Mouse (Mus musculus) bone marrow macrophage, adult 2 months (primary cell): Measurements from ENCODE around the gene Dvl2.

Source experiments
- CTCF ChIP-seq: IDR thresholded peaks from 2 replicates; pipeline ENCODE4 v1.5.1; 2012; ENCODE audit warnings: low read depth, mild to moderate bottlenecking, low read length, moderate library complexity
- POLR2A ChIP-seq: IDR thresholded peaks from 2 replicates; pipeline ENCODE4 v1.6.1; 2012; ENCODE audit warnings: mild to moderate bottlenecking, low read depth, low read length, borderline replicate concordance

DNA sequence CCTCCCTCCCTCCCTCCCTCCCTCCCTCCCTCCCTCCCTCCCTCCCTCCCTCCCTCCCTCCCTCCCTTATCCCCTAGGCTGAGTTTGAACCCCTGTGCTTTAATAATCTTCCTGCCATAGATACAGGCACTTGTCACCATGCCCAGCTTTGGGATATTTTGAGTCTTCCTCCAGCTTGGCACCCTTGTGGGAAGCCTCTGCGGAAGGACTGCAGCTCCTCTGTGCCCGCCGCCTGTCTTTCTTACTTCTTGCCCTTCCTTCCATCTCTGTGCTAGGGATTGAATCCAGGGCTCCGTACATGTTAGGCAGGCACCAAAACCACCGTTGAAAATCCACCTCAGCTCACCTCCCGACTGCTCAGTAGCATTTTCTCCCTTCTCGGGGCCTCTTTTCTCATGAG lies 39.8 kb downstream of the Dvl2 start:
- no peak for TF ChIP-seq POLR2A
- no peak for TF ChIP-seq CTCF
